Mouse (Mus musculus) ES-E14 (cell line): ENCODE results near the gene Zbtb46. TPM values are rescaled to one million over a fixed set of nuclear protein-coding genes. Genes with fewer than 3 reads are reported as not detected.

Experiments
- DNase-seq: peaks from one replicate; pipeline ENCODE4 v3.0.0-alpha.2; 2013; ENCODE audit warnings: low read depth, low spot score
- H3K27ac ChIP-seq: 2 replicates; pipeline ENCODE4 v1.5.1; 2012; ENCODE audit warnings: low read depth, mild to moderate bottlenecking, low read length, moderate library complexity, mixed read lengths; ENCODE audit not compliant: poor library complexity, insufficient read depth, severe bottlenecking
- H3K36me3 ChIP-seq: 2 replicates; pipeline ENCODE4 v1.6.1; 2012; ENCODE audit warnings: mild to moderate bottlenecking, low read length, moderate library complexity, mixed read lengths; ENCODE audit not compliant: control insufficient read depth, poor library complexity, insufficient read depth, severe bottlenecking
- H3K4me1 ChIP-seq, 2 experiments: fragments of 150-350 bp in 1 of 2; sonication (generic) in 1 of 2; 2 replicates each; pipeline ENCODE4 v1.6.1; 2012; ENCODE audit warnings: low read length in 2 of 2, mild to moderate bottlenecking in 1 of 2, mixed read lengths in 1 of 2; ENCODE audit not compliant: control insufficient read depth in 2 of 2, insufficient read depth in 2 of 2, poor library complexity in 1 of 2
- H3K4me3 ChIP-seq, 2 experiments: fragments of 150-350 bp in 1 of 2; sonication (generic) in 1 of 2; 2 replicates each; pipeline ENCODE4 v1.5.1; 2012; ENCODE audit warnings: low read length in 2 of 2, low read depth in 1 of 2, mild to moderate bottlenecking in 1 of 2, mixed read lengths in 1 of 2; ENCODE audit not compliant: insufficient read depth in 1 of 2, poor library complexity in 1 of 2, severe bottlenecking in 1 of 2
- H3K9ac ChIP-seq: 2 replicates; pipeline ENCODE4 v1.6.1; 2012; ENCODE audit warnings: low read depth, mild to moderate bottlenecking, low read length, mixed read lengths; ENCODE audit not compliant: poor library complexity, insufficient read depth, severe bottlenecking
- H3K9me3 ChIP-seq: fragments of 150-350 bp; sonication (generic); 2 replicates; pipeline ENCODE4 v1.6.1; 2012; ENCODE audit warnings: low read depth, mild to moderate bottlenecking, low read length; ENCODE audit not compliant: control insufficient read depth, insufficient read depth
- CHD2 ChIP-seq: IDR thresholded peaks from 2 replicates; pipeline ENCODE4 v1.6.1; 2014; ENCODE audit warnings: mild to moderate bottlenecking, low read depth, low read length, inconsistent platforms
- HCFC1 ChIP-seq: IDR thresholded peaks from 2 replicates; pipeline ENCODE4 v1.6.1; 2012; ENCODE audit warnings: low read length, inconsistent platforms, borderline replicate concordance; ENCODE audit not compliant: insufficient read depth
- MAFK ChIP-seq: IDR thresholded peaks from 2 replicates; pipeline ENCODE4 v1.6.1; 2014; ENCODE audit warnings: mild to moderate bottlenecking, low read depth, low read length, inconsistent platforms; ENCODE audit not compliant: insufficient read depth
- ZC3H11A ChIP-seq: IDR thresholded peaks from 2 replicates; pipeline ENCODE4 v1.6.1; 2012; ENCODE audit warnings: low read depth, mild to moderate bottlenecking, inconsistent platforms, low read length, borderline replicate concordance
- ZNF384 ChIP-seq: IDR thresholded peaks from 2 replicates; pipeline ENCODE4 v1.6.1; 2012; ENCODE audit warnings: low read depth, low read length, inconsistent platforms
- in situ Hi-C, 2 experiments: fragments of 600-800 bp; cut with MboI; formaldehyde crosslinking; loops; one replicate each; pipeline ENCODE4 v1.15.1; 2025; ENCODE audit warnings: low sequenced_read_pairs in 2 of 2, inconsistent platforms in 1 of 2; ENCODE audit not compliant: unreplicated experiment in 2 of 2
- total RNA-seq: library from RNA; depleted of rRNA; stranded (reverse); fragments of 300-350 nt; gene quantifications from 2 replicates; pipeline ENCODE4 v1.2.3, GENCODE M21; 2012

Gene Zbtb46
- total RNA-seq, 1 experiment, result 4.4 TPM

DNA sequence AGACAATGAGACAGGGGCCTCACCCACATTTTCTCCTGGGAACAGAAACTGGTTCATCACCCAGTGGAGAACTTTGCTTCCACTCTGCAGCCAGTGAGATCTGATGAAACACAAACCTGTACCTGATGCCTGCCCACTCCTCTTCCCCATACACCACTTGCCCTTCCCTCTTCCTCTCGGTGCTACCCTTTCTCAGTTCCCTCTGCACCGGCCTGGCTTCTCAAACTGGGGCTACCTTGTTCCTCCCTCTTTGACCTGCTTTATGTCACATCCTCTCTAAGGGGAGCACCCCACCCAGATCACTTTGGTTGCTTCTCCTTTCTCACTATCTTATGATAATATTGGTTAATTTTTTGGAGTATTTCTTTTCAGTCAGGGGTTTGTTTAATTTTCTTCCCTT is 23.0 kb downstream of the Zbtb46 start:
- no peak overlapping the region for H3K4me3 ChIP-seq
- no peaks in the 10 kb centered on the region for H3K4me1 ChIP-seq
- no peaks in the 10 kb centered on the region for H3K36me3 ChIP-seq
- in situ Hi-C loops, result no loop called here
- H3K27ac ChIP-seq, result no peak overlapping the region
- DNase-seq, result no peak
- TF ChIP-seq HCFC1 (no peak), ZC3H11A (no peak), ZNF384 (no peak), CHD2 (no peak), MAFK (no peak)
- no peaks in the 10 kb centered on the region for H3K9me3 ChIP-seq
- H3K9ac ChIP-seq, result no peak overlapping the region

DNA sequence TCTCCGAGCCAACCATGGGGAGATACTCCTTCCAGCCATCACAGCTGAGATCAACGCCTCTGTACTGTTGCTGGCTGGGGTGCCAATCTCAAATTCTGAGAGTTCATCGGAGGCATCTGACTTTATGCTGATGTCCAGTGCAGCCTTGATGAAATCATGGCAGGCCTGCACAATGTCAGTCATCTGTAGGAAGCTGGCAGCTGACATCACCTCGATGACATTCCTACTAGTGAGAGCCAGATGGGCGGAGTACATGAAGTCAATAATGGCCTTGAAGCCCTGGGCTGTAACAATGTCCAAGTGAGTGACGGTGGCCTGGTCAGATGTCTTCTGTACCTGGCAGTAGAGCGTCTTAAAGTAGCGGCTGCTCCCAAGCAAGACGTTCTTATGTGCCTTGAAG is 35.4 kb downstream of the Zbtb46 start:
- H3K4me1 ChIP-seq, result no peaks in the 10 kb centered on the region

DNA sequence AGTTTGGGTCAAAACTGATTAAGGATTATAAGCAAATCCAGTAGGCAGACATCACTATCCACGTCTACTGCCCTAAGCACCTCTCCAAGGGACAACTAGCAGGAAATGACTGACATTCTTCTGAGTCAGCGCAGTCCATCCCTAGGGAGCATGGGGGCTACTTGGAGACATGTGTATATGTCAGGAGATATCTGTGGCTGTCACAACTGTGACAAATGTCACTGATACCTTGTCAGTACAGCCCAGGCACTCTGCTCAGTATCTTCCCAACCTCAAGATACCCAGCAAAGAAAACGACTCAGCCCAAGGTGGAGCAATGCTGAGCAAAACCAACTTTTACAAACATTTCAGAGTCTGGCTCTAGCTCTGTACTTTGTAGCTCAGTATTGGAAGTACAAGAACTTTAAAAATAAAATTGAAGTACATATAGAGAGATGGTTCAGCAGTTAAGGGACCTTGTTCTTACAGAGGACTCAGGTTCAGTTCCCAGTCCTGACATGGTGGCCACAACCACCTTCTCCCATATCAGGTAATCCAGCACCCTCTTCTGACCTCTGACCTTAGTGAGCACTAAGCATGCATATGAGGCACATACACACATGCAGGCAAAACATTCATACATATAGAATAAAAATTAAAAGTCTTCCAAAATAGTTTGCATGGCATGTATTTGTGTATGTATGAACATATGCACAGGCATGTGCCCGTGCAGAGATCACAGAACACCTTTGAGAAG is 38.2 kb downstream of the Zbtb46 start:
- Histone ChIP-seq H3K4me3 (no peak overlapping the region), H3K9me3 (no peaks in the 10 kb centered on the region), H3K9ac (no peak overlapping the region), H3K36me3 (no peaks in the 10 kb centered on the region), H3K4me1 (no peaks in the 10 kb centered on the region), H3K27ac (no peak overlapping the region)
- in situ Hi-C loops, result no loop called here
- no peak for DNase-seq
- no peak for TF ChIP-seq ZNF384
- TF ChIP-seq ZC3H11A, result no peak
- TF ChIP-seq HCFC1, result no peak
- no peak for TF ChIP-seq CHD2
- no peak for TF ChIP-seq MAFK

More for the DNA sequence above, 35.4 kb downstream of the Zbtb46 start:
- Histone ChIP-seq H3K9ac (no peak overlapping the region), H3K9me3 (no peaks in the 10 kb centered on the region), H3K36me3 (no peaks in the 10 kb centered on the region), H3K4me3 (no peak overlapping the region), H3K27ac (no peak overlapping the region)
- no peak for DNase-seq
- TF ChIP-seq CHD2 (no peak), ZNF384 (no peak), HCFC1 (no peak)
- in situ Hi-C loops, result no loop called here

DNA sequence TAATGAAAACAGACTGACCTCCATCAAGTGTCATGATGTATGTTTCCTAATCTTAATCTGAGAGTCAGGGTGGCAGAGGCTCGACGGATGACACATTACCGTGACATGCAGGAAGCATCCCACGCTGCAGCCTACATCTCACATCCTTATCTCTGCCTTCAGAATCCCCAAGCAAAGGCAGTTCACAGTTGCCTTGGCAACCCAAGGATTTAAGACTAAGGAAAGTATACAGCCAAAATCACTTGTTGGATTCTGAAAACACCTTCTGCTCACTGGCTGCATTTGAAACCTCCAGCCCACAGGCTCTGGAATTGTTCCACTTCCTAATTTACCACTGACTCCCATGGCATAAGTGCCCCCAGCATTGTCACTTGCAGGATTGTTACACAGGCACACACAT is 38.8 kb downstream of the Zbtb46 start:
- H3K36me3 ChIP-seq, result no peaks in the 10 kb centered on the region
- no peaks in the 10 kb centered on the region for H3K4me1 ChIP-seq
- no peak for DNase-seq
- no peaks in the 10 kb centered on the region for H3K9me3 ChIP-seq
- H3K9ac ChIP-seq, result no peak overlapping the region
- in situ Hi-C loops, result no loop called here
- no peak for TF ChIP-seq CHD2
- TF ChIP-seq ZC3H11A, result no peak
- TF ChIP-seq MAFK, result no peak
- no peak overlapping the region for H3K4me3 ChIP-seq
- H3K27ac ChIP-seq, result no peak overlapping the region

DNA sequence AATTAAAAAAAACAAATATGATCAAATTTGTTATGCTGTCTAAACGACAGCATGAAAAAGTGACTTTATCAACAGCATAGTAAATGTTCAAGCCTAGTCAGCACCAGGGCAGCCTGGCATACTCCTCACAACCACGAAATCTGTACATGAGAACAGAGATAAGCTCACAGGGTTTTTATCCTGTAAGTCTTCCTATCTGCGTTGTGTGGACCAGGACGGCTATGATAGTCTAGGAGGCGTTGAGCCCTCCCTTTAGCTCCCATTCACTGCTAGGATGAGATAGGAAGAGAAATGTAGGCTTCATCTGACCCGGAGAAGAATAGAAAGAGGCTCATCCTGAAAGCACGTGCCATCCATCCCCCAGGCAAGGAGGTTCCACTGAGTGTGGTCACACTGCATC is 39.9 kb downstream of the Zbtb46 start:
- no peak for DNase-seq
- in situ Hi-C loops, result no loop called here
- no peak overlapping the region for H3K27ac ChIP-seq
- H3K9ac ChIP-seq, result no peak overlapping the region
- H3K4me1 ChIP-seq, result no peaks in the 10 kb centered on the region
- no peak for TF ChIP-seq ZC3H11A
- no peak for TF ChIP-seq CHD2
- TF ChIP-seq MAFK, result no peak
- no peak for TF ChIP-seq ZNF384
- no peak for TF ChIP-seq HCFC1
- no peaks in the 10 kb centered on the region for H3K36me3 ChIP-seq
- no peak overlapping the region for H3K4me3 ChIP-seq
- H3K9me3 ChIP-seq, result no peaks in the 10 kb centered on the region
